9 mouse cellular contexts compared by ENCODE assay signal in the genomic region with DNA sequence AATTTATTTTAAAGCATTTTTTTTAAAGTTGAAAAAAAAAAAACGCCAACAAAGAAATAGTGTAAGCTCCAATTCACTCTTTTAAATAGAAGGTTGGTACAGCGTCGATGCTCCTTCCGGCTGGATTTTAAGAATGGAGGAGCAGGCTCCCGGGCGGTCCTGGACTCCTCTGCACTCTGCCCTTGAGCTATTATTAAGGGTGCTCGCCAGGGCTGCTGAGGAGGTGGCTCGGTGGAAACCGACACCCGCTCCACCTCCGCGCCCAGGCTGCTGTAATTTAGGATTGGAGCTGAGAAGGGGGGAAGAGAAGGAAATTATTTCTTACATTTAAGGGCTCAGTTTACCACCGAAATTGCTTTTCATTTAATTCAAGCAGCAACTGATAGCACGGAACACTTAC.
DNase-seq lines count a peak whose midpoint lies in the region; ATAC-seq and TF ChIP-seq lines count a peak whose summit lies in the region.
"Had no signal": no experiment of that assay in that cellular context is flagged by ENCODE, and none has a peak within 500 bp of the region (broad histone marks: within the 10 kb centered on the region; RNA-seq: fewer than 3 reads in every experiment).

No protein-coding gene starts in this region.

- no peaks in the 10 kb centered on the region for H3K4me1 ChIP-seq in heart, embryonic 13.5 days
- peaks cover 10% of the 10 kb centered on the region; the same call in 1 of the 2 replicates for H3K4me1 ChIP-seq in forebrain, postnatal 0 days (ENCODE audit: insufficient read depth)
- peaks cover 4% of the 10 kb centered on the region; the same call in 1 of the 2 replicates for H3K4me1 ChIP-seq in midbrain, embryonic 12.5 days

- WGBS in heart, embryonic 13.5 days, result 41% methylated on average over 14 of the region's 14 CpGs
- WGBS in forebrain, postnatal 0 days, result 8% methylated on average over 14 of the region's 14 CpGs
- 25% methylated on average over 14 of the region's 14 CpGs for WGBS in midbrain, embryonic 12.5 days

- no peaks in the 10 kb centered on the region for H3K36me3 ChIP-seq in heart, embryonic 13.5 days
- H3K36me3 ChIP-seq in forebrain, postnatal 0 days (ENCODE audit: insufficient read depth), result no peaks in the 10 kb centered on the region
- no peaks in the 10 kb centered on the region for H3K36me3 ChIP-seq in midbrain, embryonic 12.5 days

- no peak for ATAC-seq in heart, embryonic 13.5 days (ENCODE audit: extremely low read depth, insufficient number of reproducible peaks, low FRiP score, low TSS enrichment)
- ATAC-seq in common myeloid progenitor, adult 5-6 weeks (replicated peaks; ENCODE audit: low read depth, poor library complexity, severe bottlenecking), result 0 out of 2 replicates have a peak, but pooled peaks have one; percentile 31
- ATAC-seq in forebrain, postnatal 0 days, result peak; percentile 46; the same call in 1 of the 2 replicates
- ATAC-seq in midbrain, embryonic 12.5 days (ENCODE audit: low FRiP score, low read depth), result peak; percentile 62; the same call in 1 of the 2 replicates
- no peak for ATAC-seq in activated CD4-positive, CD25-positive, alpha-beta regulatory T cell, adult 4 months

- no peak overlapping the region for H3K4me3 ChIP-seq in heart, embryonic 13.5 days
- H3K4me3 ChIP-seq in forebrain, postnatal 0 days (ENCODE audit: low read depth, low read length), result peak overlapping the region; percentile 40
- H3K4me3 ChIP-seq in midbrain, embryonic 12.5 days, result no peak overlapping the region
- H3K4me3 ChIP-seq: erythroblast, embryonic 14.5 days had no signal

- H3K9ac ChIP-seq in heart, embryonic 13.5 days, result no peak overlapping the region
- peak overlapping the region; percentile 55 for H3K9ac ChIP-seq in forebrain, postnatal 0 days
- peak overlapping the region; percentile 16; the same call in 1 of the 2 replicates for H3K9ac ChIP-seq in midbrain, embryonic 12.5 days (replicated peaks)

- no peaks in the 10 kb centered on the region for H3K9me3 ChIP-seq in heart, embryonic 13.5 days
- no peaks in the 10 kb centered on the region for H3K9me3 ChIP-seq in forebrain, postnatal 0 days (ENCODE audit: low read length)
- no peaks in the 10 kb centered on the region for H3K9me3 ChIP-seq in midbrain, embryonic 12.5 days

- no peak for DNase-seq in heart, adult 9 months (ENCODE audit: low spot score in 2 of 2)
- DNase-seq in forebrain, postnatal 0 days, result peak; percentile 34
- no peak for DNase-seq in spleen, adult 12 weeks (ENCODE audit: low spot score)
- no peak for DNase-seq in layer of hippocampus, postnatal 36 days

- peak overlapping the region; percentile 49 for H3K4me2 ChIP-seq in heart, embryonic 13.5 days
- H3K4me2 ChIP-seq in forebrain, postnatal 0 days (ENCODE audit: low read depth), result peak overlapping the region; percentile 58
- H3K4me2 ChIP-seq in midbrain, embryonic 12.5 days (replicated peaks), result peak overlapping the region; percentile 35

- no peak overlapping the region for H3K27ac ChIP-seq in heart, embryonic 13.5 days (replicated peaks)
- H3K27ac ChIP-seq in forebrain, postnatal 0 days (ENCODE audit: low read depth, low read length), result 0 out of 2 replicates have a peak overlapping the region, but pooled peaks have one; percentile 1
- H3K27ac ChIP-seq in midbrain, embryonic 12.5 days (replicated peaks), result no peak overlapping the region

- no peak for TF ChIP-seq CTCF in forebrain, postnatal 0 days (IDR thresholded peaks at IDR 0.05; ENCODE audit: low read depth)

- H3K27me3 ChIP-seq in heart, embryonic 13.5 days (replicated peaks), result no peaks in the 10 kb centered on the region
- H3K27me3 ChIP-seq in forebrain, postnatal 0 days (ENCODE audit: insufficient read depth, low read length), result no peaks in the 10 kb centered on the region
- no peaks in the 10 kb centered on the region for H3K27me3 ChIP-seq in midbrain, embryonic 12.5 days

Comparison
In these comparisons a context has a peak if more than half of its experiments do, and no peak if none do; other contexts are left out.
1. ATAC-seq: peak in common myeloid progenitor, adult 5-6 weeks (single experiment), forebrain, postnatal 0 days (single experiment) and midbrain, embryonic 12.5 days (single experiment); none in heart, embryonic 13.5 days (single experiment) and activated CD4-positive, CD25-positive, alpha-beta regulatory T cell, adult 4 months (single experiment).
2. Peak in every context shown above with its lines, with median percentiles within 50 percentile points of each other: H3K4me2 ChIP-seq.